Mouse (Mus musculus) olfactory bulb, adult 2 months (tissue): ENCODE measurements around the gene Cyp2d40.

Source experiments
- CTCF ChIP-seq: fragments of 200-500 bp; IDR thresholded peaks from 2 replicates; pipeline ENCODE4 v1.5.1; 2012; ENCODE audit warnings: low read depth, mild to moderate bottlenecking, low read length, moderate library complexity; ENCODE audit not compliant: insufficient read depth
- POLR2A ChIP-seq: fragments of 200-500 bp; IDR thresholded peaks from 2 replicates; pipeline ENCODE4 v1.6.1; 2012; ENCODE audit warnings: mild to moderate bottlenecking, low read depth, low read length, moderate library complexity; ENCODE audit not compliant: insufficient read depth

- TF ChIP-seq CTCF (no peak), POLR2A (no peak)
Observed at GRCm38 (mm10) chr15:82763631-82764420, at the start of gene Cyp2d40.
